Mouse (Mus musculus) cortical plate, adult 2 months (tissue): ENCODE measurements around the gene Stard3.

ENCODE experiments used
- CTCF ChIP-seq: fragments of 200-500 bp; IDR thresholded peaks from 2 replicates; pipeline ENCODE4 v1.5.1; 2011; ENCODE audit warnings: mild to moderate bottlenecking, control low read depth, low read length; ENCODE audit not compliant: insufficient read depth; ENCODE audit errors: extremely low read depth
- POLR2A ChIP-seq: fragments of 200-500 bp; IDR thresholded peaks from 2 replicates; pipeline ENCODE4 v1.6.1; 2011; ENCODE audit warnings: mild to moderate bottlenecking, low read length, control low read depth; ENCODE audit not compliant: insufficient read depth; ENCODE audit errors: extremely low read depth

- no peak for TF ChIP-seq CTCF
- TF ChIP-seq POLR2A: no peak
Measured at GRCm38 (mm10) chr11:98384216-98384615, 26.0 kb downstream of the Stard3 start.
